Comparison of ENCODE assay signal across 19 mouse cellular contexts in genomic region chr7:24591735-24592134, GRCm38 (mm10). TPM values are rescaled to one million over a fixed set of nuclear protein-coding genes. Genes with fewer than 3 reads are reported as not detected.
A peak's percentile ranks its signal among the peaks of the same experiment; 100 is the strongest.
DNase-seq lines count a peak whose midpoint lies in the region; ATAC-seq and TF ChIP-seq lines count a peak whose summit lies in the region.
"Had no signal": no experiment of that assay in that cellular context is flagged by ENCODE, and none has a peak within 500 bp of the region (broad histone marks: within the 10 kb centered on the region; RNA-seq: fewer than 3 reads in every experiment).

No protein-coding gene starts in this region.

- H3K4me3 ChIP-seq in kidney, embryonic 16.5 days (ENCODE audit: low read length), result no peak overlapping the region
- no peak overlapping the region for H3K4me3 ChIP-seq in MEL (ENCODE audit: control insufficient read depth in 1 of 2, insufficient read depth in 1 of 2, low read depth in 2 of 2, low read length in 2 of 2)
- H3K4me3 ChIP-seq in liver, embryonic 15.5 days (replicated peaks), result no peak overlapping the region
- H3K4me3 ChIP-seq: limb, embryonic 12.5 days; stomach, embryonic 15.5 days had no signal

- peak in 1 of 3 experiments; percentile 47; a peak in 3 of 6 replicates for TF ChIP-seq CTCF in MEL (IDR thresholded peaks at IDR 0.05 in 2 of 3, conservative IDR thresholded peaks at IDR 0.05 in 1 of 3; ENCODE audit: control insufficient read depth in 1 of 3, insufficient read depth in 1 of 3, low read depth in 2 of 3, low read length in 3 of 3, poor library complexity in 1 of 3, severe bottlenecking in 1 of 3)

- no peak for DNase-seq in kidney, postnatal 10 days
- peak; percentile 50 for DNase-seq in 416B (ENCODE audit: low read depth)
- DNase-seq in MEL (ENCODE audit: low read depth, low spot score), result peak; percentile 37
- DNase-seq in retina, postnatal 1 day, result no peak
- DNase-seq in urinary bladder, postnatal 14 days (ENCODE audit: low spot score), result no peak
- DNase-seq: adrenal gland, postnatal 25 days; lung, postnatal 10 days; thymus, postnatal 14 days had no signal

- ATAC-seq in kidney, embryonic 16.5 days (ENCODE audit: low FRiP score, low TSS enrichment), result no peak
- ATAC-seq in liver, embryonic 15.5 days (ENCODE audit: insufficient read depth), result peak; percentile 63
- ATAC-seq: CD4-positive, CD25-positive, alpha-beta regulatory T cell, adult 4 months; inflammation-experienced regulatory T-cells, adult 6 months had no signal

- no peak overlapping the region for H3K4me2 ChIP-seq in kidney, embryonic 16.5 days (replicated peaks; ENCODE audit: low read depth, low read length)
- peak overlapping the region; percentile 31 for H3K4me2 ChIP-seq in liver, embryonic 15.5 days
- H3K4me2 ChIP-seq: limb, embryonic 12.5 days; midbrain, embryonic 11.5 days; stomach, embryonic 15.5 days had no signal

- no peaks in the 10 kb centered on the region for H3K36me3 ChIP-seq in kidney, embryonic 16.5 days (ENCODE audit: insufficient read depth, low read length)
- H3K36me3 ChIP-seq in MEL (ENCODE audit: control insufficient read depth in 1 of 2, insufficient read depth in 2 of 2, low read length in 2 of 2), result peaks cover 0 to 13% of the 10 kb centered on the region in 2 experiments; a peak in 2 of 4 replicates
- no peaks in the 10 kb centered on the region for H3K36me3 ChIP-seq in liver, embryonic 15.5 days (replicated peaks)
- H3K36me3 ChIP-seq: limb, embryonic 12.5 days; stomach, embryonic 15.5 days had no signal

- H3K27ac ChIP-seq in kidney, embryonic 16.5 days (ENCODE audit: low read length), result peak overlapping the region; percentile 64; the same call in 1 of the 2 replicates
- H3K27ac ChIP-seq in MEL (ENCODE audit: control insufficient read depth, low read depth, low read length), result no peak overlapping the region
- H3K27ac ChIP-seq in liver, embryonic 15.5 days (replicated peaks), result peak overlapping the region; percentile 48
- H3K27ac ChIP-seq: limb, embryonic 12.5 days; stomach, embryonic 15.5 days had no signal

- H3K9me3 ChIP-seq in kidney, embryonic 16.5 days (ENCODE audit: low read length), result 0 out of 2 replicates have a peak, but pooled peaks cover under 1% of the 10 kb centered on the region
- H3K9me3 ChIP-seq in MEL (replicated peaks; ENCODE audit: insufficient read depth, low read length), result no peaks in the 10 kb centered on the region
- H3K9me3 ChIP-seq in liver, embryonic 15.5 days (replicated peaks), result no peaks in the 10 kb centered on the region
- H3K9me3 ChIP-seq: stomach, embryonic 15.5 days had no signal

- H3K4me1 ChIP-seq in kidney, embryonic 16.5 days (ENCODE audit: insufficient read depth, low read length), result peaks cover 38% of the 10 kb centered on the region
- H3K4me1 ChIP-seq in MEL (ENCODE audit: control insufficient read depth in 1 of 2, insufficient read depth in 2 of 2, low read length in 2 of 2), result peaks cover 2 to 21% of the 10 kb centered on the region in 2 experiments; a peak in 3 of 4 replicates
- H3K4me1 ChIP-seq in liver, embryonic 15.5 days (replicated peaks), result peaks cover 73% of the 10 kb centered on the region

- TF ChIP-seq POLR2A in MEL (IDR thresholded peaks at IDR 0.05; ENCODE audit: control insufficient read depth in 1 of 2, insufficient read depth in 1 of 2, low read depth in 1 of 2, low read length in 2 of 2, poor library complexity in 1 of 2), result no peak

- 61% methylated on average over 5 of the region's 5 CpGs for WGBS in kidney, embryonic 16.5 days
- 26% methylated on average over 5 of the region's 5 CpGs for WGBS in liver, embryonic 15.5 days (ENCODE audit: insufficient replicate concordance)

- peak; percentile 48 for TF ChIP-seq RAD21 in MEL (IDR thresholded peaks at IDR 0.05; ENCODE audit: low read depth, low read length)

- peaks cover 3% of the 10 kb centered on the region; the same call in 1 of the 2 replicates for H3K27me3 ChIP-seq in kidney, embryonic 16.5 days (ENCODE audit: insufficient read depth, low read length)
- H3K27me3 ChIP-seq in MEL (ENCODE audit: control insufficient read depth in 1 of 2, insufficient read depth in 2 of 2, low read length in 2 of 2), result no peaks in the 10 kb centered on the region
- peaks cover 15% of the 10 kb centered on the region for H3K27me3 ChIP-seq in liver, embryonic 15.5 days
- H3K27me3 ChIP-seq: stomach, embryonic 15.5 days had no signal

- H3K79me2 ChIP-seq in MEL (ENCODE audit: control insufficient read depth, insufficient read depth, low read length, poor library complexity), result peaks cover 5% of the 10 kb centered on the region

- no peak overlapping the region for H3K9ac ChIP-seq in kidney, embryonic 16.5 days (replicated peaks; ENCODE audit: low read length)
- no peak overlapping the region for H3K9ac ChIP-seq in MEL (ENCODE audit: control insufficient read depth, low read depth, low read length, poor library complexity, severe bottlenecking)
- H3K9ac ChIP-seq in liver, embryonic 15.5 days, result 0 out of 2 replicates have a peak overlapping the region, but pooled peaks have one; percentile 22
- H3K9ac ChIP-seq: limb, embryonic 12.5 days; stomach, embryonic 15.5 days had no signal

- TF ChIP-seq EP300 in MEL (IDR thresholded peaks at IDR 0.05; ENCODE audit: low read depth in 1 of 2, low read length in 2 of 2), result 0 out of 4 replicates have a peak, but pooled peaks of 1 of the 2 experiments have one; percentile 11

TF ChIP-seq in MEL, 35 proteins besides CTCF, POLR2A, EP300 and RAD21 (continues in another document):
- TF ChIP-seq ELF1 (IDR thresholded peaks at IDR 0.05; ENCODE audit: low read depth, low read length) (no peak), MAZ (IDR thresholded peaks at IDR 0.05; ENCODE audit: low read depth, low read length) (no peak), GABPA (IDR thresholded peaks at IDR 0.05; ENCODE audit: low read depth, low read length) (no peak), ZKSCAN1 (IDR thresholded peaks at IDR 0.05; ENCODE audit: low read depth, low read length) (no peak), USF2 (IDR thresholded peaks at IDR 0.05; ENCODE audit: borderline replicate concordance in 1 of 2, insufficient read depth in 1 of 2, low read depth in 1 of 2, low read length in 2 of 2) (no peak), MYC (IDR thresholded peaks at IDR 0.05; ENCODE audit: low read depth, low read length) (no peak), ZC3H11A (IDR thresholded peaks at IDR 0.05; ENCODE audit: low read depth, low read length) (peak; percentile 12; the same call in 1 of the 2 replicates), TCF12 (IDR thresholded peaks at IDR 0.05; ENCODE audit: low read depth, low read length) (peak; percentile 5; the same call in 1 of the 2 replicates), SMC3 (IDR thresholded peaks at IDR 0.05; ENCODE audit: low read depth, low read length) (peak; percentile 26; the same call in 1 of the 2 replicates), TAL1 (IDR thresholded peaks at IDR 0.05; ENCODE audit: low read length) (no peak), BHLHE40 (IDR thresholded peaks at IDR 0.05; ENCODE audit: borderline replicate concordance, low read depth, low read length) (no peak), UBTF (IDR thresholded peaks at IDR 0.05; ENCODE audit: borderline replicate concordance, insufficient read depth, low read depth, low read length) (no peak), GATA1 (IDR thresholded peaks at IDR 0.05; ENCODE audit: low read depth, low read length) (no peak), TBP (IDR thresholded peaks at IDR 0.05; ENCODE audit: low read depth, low read length) (no peak), E2F4 (IDR thresholded peaks at IDR 0.05; ENCODE audit: borderline replicate concordance, low read depth, low read length) (no peak), HCFC1 (IDR thresholded peaks at IDR 0.05; ENCODE audit: low read depth, low read length) (no peak), NRF1 (IDR thresholded peaks at IDR 0.05; ENCODE audit: insufficient read depth, low read depth, low read length, poor library complexity, severe bottlenecking) (no peak), ZMIZ1 (IDR thresholded peaks at IDR 0.05; ENCODE audit: low read depth, low read length) (no peak), MYB (IDR thresholded peaks at IDR 0.05; ENCODE audit: low read depth, low read length) (no peak)

RNA-seq across cellular contexts. Expression of gene Zfp575, which starts 4.3 kb away (rescaled TPM):
- 3.8 and 3.9 TPM in 2 replicates for polyA plus RNA-seq in kidney, embryonic 16.5 days (2015; fragmentation: Nextera tagmentation; extraction: Ambion mirVana)
- total RNA-seq in MEL (2012; rRNA removed), result 0.26 and 0.58 TPM in 2 replicates
- polyA plus RNA-seq in MEL (2012; ENCODE audit: insufficient read depth in 1 of 2, insufficient read length in 2 of 2, low read depth in 1 of 2, low replicate concordance in 2 of 2, missing spikeins in 1 of 2), result under 1 TPM in 1 of 2 experiments, not detected in 1; 0.50 TPM
- polyA plus RNA-seq in liver, embryonic 15.5 days (2015; fragmentation: Nextera tagmentation; extraction: Ambion mirVana), result 0.22 and 0.24 TPM in 2 replicates
- total RNA-seq: hematopoietic stem cell, adult 5-6 weeks; neutrophil, adult 5-6 weeks had no signal

RNA-seq across cellular contexts. Expression of gene Ethe1, which starts 4.4 kb away (rescaled TPM):
- 53.0 and 55.2 TPM in 2 replicates for polyA plus RNA-seq in kidney, embryonic 16.5 days (2015; fragmentation: Nextera tagmentation; extraction: Ambion mirVana)
- total RNA-seq in MEL (2012; rRNA removed), result 17.8 and 21.0 TPM in 2 replicates
- 10 to 100 TPM in 1 of 2 experiments, not detected in 1; 33.3 TPM for polyA plus RNA-seq in MEL (2012; ENCODE audit: insufficient read depth in 1 of 2, insufficient read length in 2 of 2, low read depth in 1 of 2, low replicate concordance in 2 of 2, missing spikeins in 1 of 2)
- 27.1 and 28.9 TPM in 2 replicates for polyA plus RNA-seq in liver, embryonic 15.5 days (2015; fragmentation: Nextera tagmentation; extraction: Ambion mirVana)

RNA-seq across cellular contexts. Expression of gene Phldb3, which starts 18.8 kb away (rescaled TPM):
- 0.14 and 0.22 TPM in 2 replicates for polyA plus RNA-seq in kidney, embryonic 16.5 days (2015; fragmentation: Nextera tagmentation; extraction: Ambion mirVana)
- total RNA-seq in MEL (2012; rRNA removed), result 6.0 and 6.4 TPM in 2 replicates
- 10 to 100 TPM in 1 of 2 experiments, not detected in 1; 10.8 TPM for polyA plus RNA-seq in MEL (2012; ENCODE audit: insufficient read depth in 1 of 2, insufficient read length in 2 of 2, low read depth in 1 of 2, low replicate concordance in 2 of 2, missing spikeins in 1 of 2)
- polyA plus RNA-seq in liver, embryonic 15.5 days (2015; fragmentation: Nextera tagmentation; extraction: Ambion mirVana), result 0.10 and 0.12 TPM in 2 replicates
- polyA plus RNA-seq: heart, embryonic 14.5 days; midbrain, embryonic 11.5 days had no signal

RNA-seq across cellular contexts. Expression of gene Lypd3, which starts 44.6 kb away (rescaled TPM):
- polyA plus RNA-seq in kidney, embryonic 16.5 days (2015; fragmentation: Nextera tagmentation; extraction: Ambion mirVana), result 0.75 and 1.0 TPM in 2 replicates
- total RNA-seq in MEL (2012; rRNA removed), result not detected in 2 replicates
- polyA plus RNA-seq in MEL (2012; ENCODE audit: insufficient read depth in 1 of 2, insufficient read length in 2 of 2, low read depth in 1 of 2, low replicate concordance in 2 of 2, missing spikeins in 1 of 2), result not detected
- polyA plus RNA-seq in liver, embryonic 15.5 days (2015; fragmentation: Nextera tagmentation; extraction: Ambion mirVana), result not detected in 2 replicates
- total RNA-seq: gastrocnemius, postnatal 4 days; hematopoietic stem cell, adult 5-6 weeks; neutrophil, adult 5-6 weeks had no signal
- polyA plus RNA-seq: CD4-positive, CD25-positive, alpha-beta regulatory T cell, adult 4 months; heart, embryonic 14.5 days; inflammation-experienced regulatory T-cells, adult 6 months had no signal

RNA-seq across cellular contexts. Expression of gene Xrcc1, which starts 45.6 kb away (rescaled TPM):
- 159 and 164 TPM in 2 replicates for polyA plus RNA-seq in kidney, embryonic 16.5 days (2015; fragmentation: Nextera tagmentation; extraction: Ambion mirVana)
- 84.4 and 97.4 TPM in 2 replicates for total RNA-seq in MEL (2012; rRNA removed)
- polyA plus RNA-seq in MEL (2012; ENCODE audit: insufficient read depth in 1 of 2, insufficient read length in 2 of 2, low read depth in 1 of 2, low replicate concordance in 2 of 2, missing spikeins in 1 of 2), result 100 to 1,000 TPM; 101 to 574 TPM
- polyA plus RNA-seq in liver, embryonic 15.5 days (2015; fragmentation: Nextera tagmentation; extraction: Ambion mirVana), result 41.1 and 48.9 TPM in 2 replicates

Comparison
In these comparisons a context has a peak if more than half of its experiments do, and no peak if none do; other contexts are left out.
1. DNase-seq: peak in 416B (single experiment) and MEL (single experiment); none in kidney, postnatal 10 days (single experiment), retina, postnatal 1 day (single experiment) and urinary bladder, postnatal 14 days (single experiment).